Mouse (Mus musculus): ENCODE measurements at regions not wholly inside any gene's neighbourhood (a gene's known extent, or its start where the extent isn't known, plus 50 kb on each side); places are given as distances from the start of the nearest gene placed in this dataset.
"Not testable (repeated sequence)": the region's sequence is repeated elsewhere in the genome, so short reads cannot be mapped to it uniquely, and the experiment has no call there.

- intact Hi-C loops (cut with DNase I): no loop called here
- no peak for DNase-seq (ENCODE audit: extremely low spot score in 1 of 2, low spot score in 2 of 2)
Measured at GRCm38 (mm10) chr11:9932360-9933265, 740.9 kb downstream of the Abca13 start.

DNA sequence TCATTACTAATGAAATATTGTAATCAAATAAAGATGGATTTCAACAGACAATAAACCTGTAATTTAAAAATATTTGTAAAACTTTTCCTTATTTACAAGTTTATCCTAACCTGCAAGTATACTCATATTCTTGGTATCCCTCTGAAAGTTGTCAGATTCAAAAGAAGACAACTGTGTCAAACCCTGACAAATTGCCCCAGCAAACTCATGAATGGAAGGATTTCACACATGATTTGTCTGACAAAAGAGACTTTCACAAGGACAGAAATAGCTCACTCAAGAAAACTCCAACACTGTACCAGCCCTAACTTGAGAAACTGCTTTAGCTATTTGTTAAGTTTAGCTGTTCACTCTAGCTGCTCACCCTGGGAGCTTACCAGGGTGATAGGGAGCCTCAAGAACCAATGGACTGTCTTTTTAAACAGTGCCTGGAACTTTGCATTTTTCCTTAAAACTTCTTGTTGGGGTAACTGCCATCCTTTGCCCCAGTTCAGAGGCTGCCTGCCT, 771.0 kb downstream of the Abca13 start:
- intact Hi-C loops (cut with DNase I): no loop called here
- DNase-seq (ENCODE audit: extremely low spot score in 1 of 2, low spot score in 2 of 2): no peak

- intact Hi-C loops (cut with DNase I): no loop called here
- DNase-seq (ENCODE audit: extremely low spot score in 1 of 2, low spot score in 2 of 2): no peak
Measured at GRCm38 (mm10) chr11:9982974-9983373, 791.2 kb downstream of the Abca13 start.

- intact Hi-C loops (cut with DNase I): no loop called here
- no peak for DNase-seq (ENCODE audit: extremely low spot score in 1 of 2, low spot score in 2 of 2)
Measured at GRCm38 (mm10) chr11:9994601-9995166, 802.9 kb downstream of the Abca13 start.

DNA sequence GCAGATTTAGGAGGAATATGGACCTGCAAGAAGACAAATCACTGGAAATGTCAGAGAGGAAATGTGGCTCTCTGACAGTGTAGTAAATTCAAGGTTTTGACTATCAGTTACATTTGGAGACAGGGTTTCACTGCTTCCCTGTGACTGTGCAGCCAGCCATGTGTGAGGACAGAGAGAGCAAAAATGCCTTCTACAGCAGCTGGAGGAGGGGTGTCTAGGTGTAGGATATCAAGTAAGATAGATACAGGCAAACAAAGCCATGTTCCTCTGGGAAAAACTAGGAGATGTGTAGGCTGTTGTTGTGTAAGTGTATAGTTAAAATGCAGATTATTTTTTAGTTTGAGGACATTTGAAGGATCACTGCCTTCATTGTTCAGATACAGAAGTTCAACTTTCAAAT, 803.6 kb downstream of the Abca13 start:
- intact Hi-C loops (cut with DNase I): no loop called here
- DNase-seq (ENCODE audit: extremely low spot score in 1 of 2, low spot score in 2 of 2): no peak

GRCm38 (mm10) chr11:9997532-9998138, 805.9 kb downstream of the Abca13 start:
- intact Hi-C loops (cut with DNase I): no loop called here
- DNase-seq (ENCODE audit: extremely low spot score in 1 of 2, low spot score in 2 of 2): no peak

- intact Hi-C loops (cut with DNase I): no loop called here
- DNase-seq (ENCODE audit: extremely low spot score in 1 of 2, low spot score in 2 of 2): no peak
Measured at GRCm38 (mm10) chr11:10002170-10002569, 810.4 kb downstream of the Abca13 start.

DNA sequence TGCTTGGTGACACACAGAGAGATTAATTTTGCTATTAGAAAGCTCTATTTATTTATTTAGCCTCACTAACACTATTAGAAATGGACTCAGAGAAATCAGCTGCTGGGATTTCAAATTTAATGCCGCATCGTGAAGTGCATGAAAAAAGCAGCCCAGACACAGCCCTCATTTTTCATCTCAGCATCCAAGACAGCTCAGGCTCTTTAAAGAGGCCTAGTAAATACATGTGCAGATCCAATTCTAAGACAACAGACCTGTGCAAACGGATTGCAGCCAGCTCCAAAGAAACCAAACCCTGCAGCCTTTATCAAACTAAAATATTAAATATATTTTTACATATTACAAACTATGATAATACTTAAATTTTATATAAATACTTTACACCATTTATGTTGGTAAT, 815.1 kb downstream of the Abca13 start:
- intact Hi-C loops (cut with DNase I): no loop called here
- DNase-seq (ENCODE audit: extremely low spot score in 1 of 2, low spot score in 2 of 2): no peak

DNA sequence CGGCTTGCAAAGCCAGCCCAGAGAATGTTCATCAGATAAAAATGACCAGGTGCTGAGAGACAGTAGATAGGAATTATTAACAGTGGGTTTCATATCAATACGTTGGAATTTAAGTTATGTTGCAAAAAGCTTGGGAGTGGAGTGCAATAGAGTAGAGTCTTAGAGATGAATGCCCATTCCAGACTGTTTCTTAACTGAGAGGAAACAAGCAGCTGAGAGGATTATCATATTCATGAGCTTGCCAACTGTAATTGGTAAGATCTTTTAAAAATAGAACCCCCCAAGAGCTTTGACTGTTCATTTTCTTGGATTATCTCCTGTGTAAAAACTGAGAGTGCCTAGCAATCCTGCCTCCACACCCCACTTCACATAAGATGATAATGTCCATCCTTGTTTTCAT, 854.9 kb downstream of the Abca13 start:
- DNase-seq (ENCODE audit: extremely low spot score in 1 of 2, low spot score in 2 of 2): peak in 1 of 2 experiments; percentile 19
- intact Hi-C loops (cut with DNase I): no loop called here

DNA sequence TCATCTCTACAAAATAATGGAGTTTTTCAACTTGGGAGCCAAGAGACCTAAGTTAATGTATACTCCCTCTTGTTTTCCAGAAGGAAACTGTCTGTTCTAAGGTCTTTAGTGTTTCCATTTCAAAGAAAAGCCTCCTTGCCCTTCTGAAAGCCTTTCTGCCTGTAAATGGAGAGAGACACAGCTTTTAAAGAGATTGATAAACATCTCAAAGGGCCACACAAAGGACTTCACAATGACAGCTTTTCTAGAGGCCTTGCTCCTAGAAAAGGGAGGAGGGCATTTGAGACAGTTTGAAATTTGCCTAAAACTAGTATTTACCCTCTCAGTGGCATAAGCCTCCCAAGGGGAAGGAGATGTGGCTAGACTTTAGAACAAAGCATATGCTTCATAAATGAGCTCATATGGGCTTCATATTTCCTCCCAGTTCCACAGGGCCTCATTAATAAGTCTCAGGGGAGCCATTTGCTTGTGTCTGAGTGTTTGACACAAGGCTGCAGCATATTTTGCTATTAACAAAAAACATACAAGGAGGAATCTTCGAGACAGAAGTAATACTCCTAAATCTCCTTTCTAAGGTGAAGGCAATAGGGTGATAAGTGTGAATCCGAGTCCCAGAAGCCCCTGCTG, 860.0 kb downstream of the Abca13 start:
- intact Hi-C loops (cut with DNase I): no loop called here
- DNase-seq (ENCODE audit: extremely low spot score in 1 of 2, low spot score in 2 of 2): no peak

- intact Hi-C loops (cut with DNase I): no loop called here
- no peak for DNase-seq (ENCODE audit: extremely low spot score in 1 of 2, low spot score in 2 of 2)
Measured at GRCm38 (mm10) chr11:10071881-10072280, 880.1 kb downstream of the Abca13 start.

- intact Hi-C loops (cut with DNase I): no loop called here
- DNase-seq (ENCODE audit: extremely low spot score in 1 of 2, low spot score in 2 of 2): no peak
Measured at GRCm38 (mm10) chr11:10087939-10088338, 896.2 kb downstream of the Abca13 start.

GRCm38 (mm10) chr11:10102314-10102713, 910.6 kb downstream of the Abca13 start:
- DNase-seq (ENCODE audit: extremely low spot score in 1 of 2, low spot score in 2 of 2); intact Hi-C loops (cut with DNase I): not testable (repeated sequence)

DNA sequence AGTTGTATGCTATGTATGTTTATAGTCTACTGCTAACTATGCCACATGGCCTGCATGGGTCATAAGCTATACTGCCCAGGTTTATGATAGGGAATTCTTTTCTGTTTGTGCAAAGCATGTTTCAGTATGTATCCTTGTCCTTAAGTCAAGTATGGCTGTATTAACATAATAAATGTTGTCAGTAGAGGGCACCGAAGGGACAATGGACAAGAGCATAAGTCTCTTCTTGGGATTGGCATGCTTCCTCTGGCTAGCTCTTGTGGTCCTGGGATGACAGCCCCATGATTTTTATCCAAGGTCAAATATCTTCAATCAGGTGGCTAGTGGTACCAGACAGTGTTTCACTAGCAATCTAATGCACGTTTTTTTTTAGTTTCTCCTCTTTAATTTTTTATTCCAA, 913.3 kb downstream of the Abca13 start:
- no peak for DNase-seq (ENCODE audit: extremely low spot score in 1 of 2, low spot score in 2 of 2)
- intact Hi-C loops (cut with DNase I): no loop called here

- DNase-seq (ENCODE audit: extremely low spot score in 1 of 2, low spot score in 2 of 2): peak in 1 of 2 experiments; percentile 3
- intact Hi-C loops (cut with DNase I): no loop called here
Measured at GRCm38 (mm10) chr11:10142161-10142560, 950.4 kb downstream of the Abca13 start.

GRCm38 (mm10) chr11:10149160-10149559, 957.4 kb downstream of the Abca13 start:
- no peak for DNase-seq (ENCODE audit: extremely low spot score in 1 of 2, low spot score in 2 of 2)
- intact Hi-C loops (cut with DNase I): no loop called here

DNA sequence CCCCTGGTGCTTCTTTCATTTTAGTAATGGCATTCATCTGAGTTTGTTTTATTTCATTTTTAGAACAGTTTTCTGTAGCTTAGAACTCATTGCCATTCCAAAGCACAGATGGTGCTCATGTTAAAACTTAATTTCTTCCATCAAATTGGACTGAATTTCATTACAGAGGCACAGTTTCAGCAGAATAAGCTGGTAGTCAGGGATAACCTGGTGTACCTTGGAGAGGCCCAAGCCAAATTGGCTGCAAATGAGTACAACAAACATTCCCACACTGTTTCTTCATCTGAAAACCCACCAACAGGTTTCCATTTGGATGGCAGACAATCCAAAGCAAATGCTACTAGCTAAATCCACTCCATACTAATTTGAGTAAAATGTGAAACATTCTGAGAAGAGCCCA, 960.2 kb upstream of the Vwc2 start:
- intact Hi-C loops (cut with DNase I): no loop called here
- peak in 1 of 2 experiments; percentile 48 for DNase-seq (ENCODE audit: extremely low spot score in 1 of 2, low spot score in 2 of 2)

- intact Hi-C loops (cut with DNase I): no loop called here
- DNase-seq (ENCODE audit: extremely low spot score in 1 of 2, low spot score in 2 of 2): no peak
Measured at GRCm38 (mm10) chr11:10193738-10194137, 920.3 kb upstream of the Vwc2 start.

GRCm38 (mm10) chr11:10194774-10195173, 919.2 kb upstream of the Vwc2 start:
- intact Hi-C loops (cut with DNase I): no loop called here
- no peak for DNase-seq (ENCODE audit: extremely low spot score in 1 of 2, low spot score in 2 of 2)

Measured in left cerebral cortex, postnatal 10 days (tissue).